Mouse (Mus musculus): ENCODE measurements around the gene Dnajc15.

The Dnajc15 gene

DNA sequence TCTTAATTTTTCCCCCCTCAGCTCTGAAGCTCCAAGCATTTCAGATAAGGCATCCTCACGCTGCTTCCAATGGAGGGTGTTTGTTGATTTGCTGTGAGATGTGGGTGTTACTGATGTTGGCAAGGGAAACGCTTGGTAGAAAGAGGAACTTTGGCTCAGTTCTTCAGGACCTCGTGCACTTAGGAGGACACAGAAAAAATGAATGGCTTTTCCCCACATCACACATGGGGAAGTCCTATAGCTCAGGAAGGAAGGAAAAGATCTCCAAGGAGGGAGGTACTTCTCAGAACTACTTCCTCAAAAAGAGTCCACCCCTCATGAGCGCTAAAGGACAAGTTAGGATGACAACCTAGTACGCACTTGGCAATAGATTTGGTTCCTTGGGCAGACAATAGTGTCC is 79.7 kb downstream of the Dnajc15 start:
- DNase-seq (ENCODE audit: low read depth, low spot score), result no peak
- Histone ChIP-seq H3K27me3 (ENCODE audit: control insufficient read depth, insufficient read depth, low read length, poor library complexity, severe bottlenecking) (no peaks in the 10 kb centered on the region), H3K36me3 (ENCODE audit: control insufficient read depth, insufficient read depth, low read length, poor library complexity, severe bottlenecking) (no peaks in the 10 kb centered on the region)

DNA sequence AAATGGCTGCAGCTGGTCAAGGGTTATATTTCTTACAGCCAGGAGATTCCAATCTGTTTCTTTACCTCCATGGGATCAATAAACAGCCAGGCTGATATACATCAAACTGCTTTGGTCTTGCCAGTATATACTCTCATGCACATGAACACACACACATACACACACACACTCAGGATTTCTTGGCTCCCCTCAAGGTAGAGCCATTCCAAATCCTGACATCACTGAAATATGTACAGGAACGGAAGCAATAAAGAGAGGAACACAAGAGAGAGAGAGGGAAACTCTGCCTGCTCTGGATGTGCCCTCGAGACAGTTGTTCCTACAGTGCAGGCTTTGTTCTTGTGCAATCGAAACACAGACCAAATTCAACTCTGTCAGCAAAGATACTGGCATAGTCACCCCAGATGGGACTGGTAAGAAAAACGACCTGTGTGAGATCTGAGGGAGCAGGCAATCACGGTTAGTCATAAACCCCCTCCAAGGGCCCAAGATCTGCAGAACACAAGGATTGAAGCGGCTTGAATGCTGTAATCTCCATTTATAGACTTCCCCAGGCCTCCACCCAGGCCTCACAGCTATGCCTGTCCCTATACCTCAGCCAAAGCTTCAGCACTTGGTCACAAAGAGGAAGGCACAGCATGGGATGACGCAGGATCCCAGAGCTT is 80.5 kb downstream of the Dnajc15 start:
- Histone ChIP-seq H3K27me3 (ENCODE audit: control insufficient read depth, insufficient read depth, low read length, poor library complexity, severe bottlenecking) (no peaks in the 10 kb centered on the region), H3K36me3 (ENCODE audit: control insufficient read depth, insufficient read depth, low read length, poor library complexity, severe bottlenecking) (no peaks in the 10 kb centered on the region)
- DNase-seq (ENCODE audit: low read depth, low spot score), result no peak

DNA sequence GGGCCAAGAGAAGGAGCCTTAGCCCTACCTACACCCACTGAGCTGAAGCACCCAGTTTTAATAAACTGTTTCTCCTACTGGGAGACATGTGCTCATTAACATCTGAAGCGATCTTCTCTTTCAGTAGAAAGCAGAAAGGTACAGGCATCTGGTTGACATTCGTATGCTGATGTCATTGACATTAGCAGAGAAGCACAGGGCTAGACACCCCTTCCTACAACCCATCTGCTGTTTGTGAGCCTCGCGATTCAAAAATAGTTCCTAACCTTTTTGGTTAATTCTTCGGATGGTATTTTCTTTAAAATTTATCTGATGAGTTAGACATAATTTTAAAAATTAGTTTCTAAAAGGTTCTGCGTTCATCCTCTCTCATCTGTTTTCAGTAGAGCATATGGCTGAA is 81.9 kb downstream of the Dnajc15 start:
- H3K27me3 ChIP-seq (ENCODE audit: control insufficient read depth, insufficient read depth, low read length, poor library complexity, severe bottlenecking), result no peaks in the 10 kb centered on the region
- DNase-seq (ENCODE audit: low read depth, low spot score), result no peak
- no peaks in the 10 kb centered on the region for H3K36me3 ChIP-seq (ENCODE audit: control insufficient read depth, insufficient read depth, low read length, poor library complexity, severe bottlenecking)

DNA sequence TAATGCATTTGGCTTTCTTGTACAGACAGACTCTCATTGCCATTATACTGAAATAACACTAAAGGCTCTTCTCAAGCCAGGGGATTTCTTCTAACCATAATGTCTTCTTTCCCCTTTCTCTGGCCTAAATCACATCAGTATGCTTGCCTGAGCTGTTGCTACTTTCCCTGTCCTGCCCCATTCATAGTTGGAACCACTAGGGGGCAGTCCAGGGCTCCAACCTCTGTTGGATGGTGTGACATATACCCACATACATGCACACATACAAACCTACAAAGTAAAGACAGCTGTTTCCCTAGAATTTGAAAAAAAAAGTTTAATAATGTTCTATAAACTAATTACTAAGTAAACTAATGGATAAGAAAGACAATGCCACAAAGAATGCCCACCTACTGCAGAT is 91.7 kb downstream of the Dnajc15 start:
- peak; percentile 59 for DNase-seq (ENCODE audit: low read depth, low spot score)
- Histone ChIP-seq H3K36me3 (ENCODE audit: control insufficient read depth, insufficient read depth, low read length, poor library complexity, severe bottlenecking) (no peaks in the 10 kb centered on the region), H3K27me3 (ENCODE audit: control insufficient read depth, insufficient read depth, low read length, poor library complexity, severe bottlenecking) (no peaks in the 10 kb centered on the region)

DNA sequence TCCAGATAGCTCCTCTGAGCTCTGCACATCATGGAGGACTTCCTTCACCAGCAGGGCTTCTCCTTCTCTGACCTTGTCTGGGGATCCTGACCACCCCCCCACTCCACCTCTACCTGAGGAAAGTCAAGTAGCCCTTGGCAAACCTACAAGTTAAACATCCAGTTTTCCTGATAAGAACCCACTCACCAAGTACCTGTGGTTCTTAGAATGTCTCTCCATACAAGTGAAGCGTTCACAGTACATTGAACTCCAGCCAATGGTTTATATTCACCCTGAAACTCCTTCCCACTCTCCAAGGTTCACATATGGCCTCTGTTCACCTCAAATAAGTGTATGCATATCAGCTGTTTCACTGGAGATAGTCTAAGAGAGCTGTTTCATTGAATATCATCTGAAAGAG is 97.6 kb downstream of the Dnajc15 start:
- no peak for DNase-seq (ENCODE audit: low read depth, low spot score)
- Histone ChIP-seq H3K36me3 (ENCODE audit: control insufficient read depth, insufficient read depth, low read length, poor library complexity, severe bottlenecking) (no peaks in the 10 kb centered on the region), H3K27me3 (ENCODE audit: control insufficient read depth, insufficient read depth, low read length, poor library complexity, severe bottlenecking) (no peaks in the 10 kb centered on the region)

DNA sequence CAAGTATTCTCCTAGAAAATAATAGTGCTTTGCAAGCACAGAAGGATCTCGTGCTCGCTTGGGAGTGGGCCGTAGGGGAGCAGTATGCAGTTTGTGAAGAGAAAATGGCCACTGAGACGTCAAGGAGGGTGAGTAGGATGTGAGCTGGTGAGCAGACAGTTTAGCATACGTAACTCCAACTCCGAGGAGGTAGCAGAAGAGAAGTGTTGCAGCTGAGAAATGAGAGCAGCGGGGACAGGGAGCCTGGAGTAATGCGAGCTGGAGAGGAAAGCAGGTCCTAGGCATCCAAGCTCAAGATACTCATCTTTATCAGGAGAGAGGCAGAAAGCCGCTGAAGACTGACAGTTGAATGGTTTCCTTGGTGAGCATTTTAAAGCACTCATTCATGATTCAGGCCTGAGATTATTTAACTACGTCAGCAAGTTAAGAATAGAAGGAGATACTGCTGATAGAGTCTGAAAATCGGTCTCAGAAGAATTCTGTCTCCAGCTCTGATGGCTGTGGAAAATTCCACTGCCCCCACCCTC is 98.9 kb downstream of the Dnajc15 start:
- DNase-seq (ENCODE audit: low read depth, low spot score), result no peak
- Histone ChIP-seq H3K36me3 (ENCODE audit: control insufficient read depth, insufficient read depth, low read length, poor library complexity, severe bottlenecking) (no peaks in the 10 kb centered on the region), H3K27me3 (ENCODE audit: control insufficient read depth, insufficient read depth, low read length, poor library complexity, severe bottlenecking) (no peaks in the 10 kb centered on the region)

DNA sequence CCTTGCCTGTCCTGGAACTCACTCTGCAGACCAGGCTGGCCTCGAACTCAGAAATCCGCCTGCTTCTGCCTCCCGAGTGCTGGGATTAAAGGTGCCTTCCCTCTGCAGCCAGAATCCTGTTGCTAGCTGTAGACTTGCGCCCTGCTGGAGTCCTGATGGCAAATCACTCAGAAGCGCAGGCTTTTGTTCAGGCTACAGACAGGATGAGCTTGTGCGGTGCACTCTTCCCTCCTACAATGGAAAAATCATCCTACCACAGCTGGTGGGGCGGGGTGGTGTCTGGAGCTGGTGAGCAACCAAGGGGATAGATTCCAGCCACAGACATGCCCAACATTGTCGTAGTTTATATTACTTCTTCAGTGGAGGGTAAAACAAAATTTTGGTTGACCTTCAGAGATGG is 101.6 kb downstream of the Dnajc15 start:
- Histone ChIP-seq H3K36me3 (ENCODE audit: control insufficient read depth, insufficient read depth, low read length, poor library complexity, severe bottlenecking) (no peaks in the 10 kb centered on the region), H3K27me3 (ENCODE audit: control insufficient read depth, insufficient read depth, low read length, poor library complexity, severe bottlenecking) (no peaks in the 10 kb centered on the region)
- no peak for DNase-seq (ENCODE audit: low read depth, low spot score)

DNA sequence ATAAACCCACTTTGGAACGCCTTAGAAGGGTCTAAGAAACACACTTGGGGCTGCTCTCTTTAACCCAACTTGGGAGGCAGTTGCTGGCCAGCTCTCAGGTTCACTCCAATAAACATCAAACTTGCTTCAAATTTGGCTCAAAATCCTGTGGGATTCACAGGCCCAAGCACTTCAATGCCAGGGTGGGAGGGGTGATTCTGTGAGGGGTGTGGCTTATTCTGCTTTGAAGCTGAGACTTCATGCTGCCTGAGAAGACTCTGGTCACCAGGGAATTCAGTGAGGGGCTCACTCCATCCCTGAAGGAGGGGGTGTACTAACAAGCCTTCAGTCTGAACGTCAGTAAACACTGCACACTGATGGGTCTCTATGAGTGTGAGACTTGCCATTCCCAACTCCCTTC is 103.3 kb downstream of the Dnajc15 start:
- no peaks in the 10 kb centered on the region for H3K36me3 ChIP-seq (ENCODE audit: control insufficient read depth, insufficient read depth, low read length, poor library complexity, severe bottlenecking)

More for the DNA sequence above, 103.3 kb downstream of the Dnajc15 start:
- no peak for DNase-seq (ENCODE audit: low read depth, low spot score)
- no peaks in the 10 kb centered on the region for H3K27me3 ChIP-seq (ENCODE audit: control insufficient read depth, insufficient read depth, low read length, poor library complexity, severe bottlenecking)

Data from splenic B cell, adult 2 months (primary cell).